Mouse (Mus musculus) MEL (cell line): ENCODE measurements at regions not wholly inside any gene's neighbourhood (a gene's known extent, or its start where the extent isn't known, plus 50 kb on each side); places are given as distances from the start of the nearest gene placed in this dataset.

Experiments
- DNase-seq: peaks from one replicate; pipeline ENCODE4 v3.0.0; 2011; ENCODE audit warnings: low read depth, low spot score
- H3K27ac ChIP-seq: 2 replicates; pipeline ENCODE4 v1.5.1; 2012; ENCODE audit warnings: low read depth, mild to moderate bottlenecking, control low read depth, low read length, moderate library complexity; ENCODE audit not compliant: control insufficient read depth
- H3K27me3 ChIP-seq, 2 experiments: fragments of 150-350 bp in 1 of 2; sonication (generic) in 1 of 2; 2 replicates each; pipeline ENCODE4 v1.6.1; 2012; ENCODE audit warnings: low read length in 2 of 2, mild to moderate bottlenecking in 2 of 2, improper control_type of control experiment in 1 of 2, moderate library complexity in 1 of 2; ENCODE audit not compliant: insufficient read depth in 2 of 2, control insufficient read depth in 1 of 2
- H3K36me3 ChIP-seq, 2 experiments: 2 replicates each; pipeline ENCODE4 v1.6.1; 2012 to 2014; ENCODE audit warnings: low read length in 2 of 2, improper control_type of control experiment in 1 of 2, inconsistent platforms in 1 of 2, mild to moderate bottlenecking in 1 of 2; ENCODE audit not compliant: insufficient read depth in 2 of 2, control insufficient read depth in 1 of 2
- H3K4me1 ChIP-seq, 2 experiments: fragments of 150-350 bp in 1 of 2; sonication (generic) in 1 of 2; 2 replicates each; pipeline ENCODE4 v1.6.1; 2012; ENCODE audit warnings: low read length in 2 of 2, improper control_type of control experiment in 1 of 2, mild to moderate bottlenecking in 1 of 2; ENCODE audit not compliant: insufficient read depth in 2 of 2, control insufficient read depth in 1 of 2
- H3K4me3 ChIP-seq, 2 experiments: fragments of 150-350 bp in 1 of 2; sonication (generic) in 1 of 2; 2 replicates each; pipeline ENCODE4 v1.5.1; 2012; ENCODE audit warnings: low read depth in 2 of 2, low read length in 2 of 2, mild to moderate bottlenecking in 2 of 2, moderate library complexity in 2 of 2, control low read depth in 1 of 2, improper control_type of control experiment in 1 of 2; ENCODE audit not compliant: control insufficient read depth in 1 of 2, insufficient read depth in 1 of 2
- H3K79me2 ChIP-seq: 2 replicates; pipeline ENCODE4 v1.6.1; 2012; ENCODE audit warnings: mild to moderate bottlenecking, low read length, moderate library complexity; ENCODE audit not compliant: control insufficient read depth, poor library complexity, insufficient read depth
- H3K9ac ChIP-seq: 2 replicates; pipeline ENCODE4 v1.6.1; 2012; ENCODE audit warnings: low read depth, mild to moderate bottlenecking, control low read depth, low read length, moderate library complexity; ENCODE audit not compliant: control insufficient read depth, poor library complexity, severe bottlenecking
- H3K9me3 ChIP-seq: fragments of 150-350 bp; sonication (generic); replicated peaks from 2 replicates; pipeline ENCODE4 v1.6.1; 2012; ENCODE audit warnings: mild to moderate bottlenecking, low read length, improper control_type of control experiment, moderate library complexity; ENCODE audit not compliant: insufficient read depth
- CHD2 ChIP-seq: IDR thresholded peaks from 2 replicates; pipeline ENCODE4 v1.6.1; 2011; ENCODE audit warnings: low read length, improper control_type of control experiment
- E2F4 ChIP-seq: IDR thresholded peaks from 2 replicates; pipeline ENCODE4 v1.6.1; 2011; ENCODE audit warnings: low read depth, low read length, improper control_type of control experiment, borderline replicate concordance
- EP300 ChIP-seq, 2 experiments: IDR thresholded peaks; 2 replicates each; pipeline ENCODE4 v1.6.1; 2011; ENCODE audit warnings: improper control_type of control experiment in 2 of 2, low read length in 2 of 2, low read depth in 1 of 2, mild to moderate bottlenecking in 1 of 2
- GABPA ChIP-seq: IDR thresholded peaks from 2 replicates; pipeline ENCODE4 v1.6.1; 2012; ENCODE audit warnings: low read depth, mild to moderate bottlenecking, inconsistent platforms, low read length, improper control_type of control experiment, moderate library complexity
- JUND ChIP-seq: IDR thresholded peaks from 2 replicates; pipeline ENCODE4 v1.6.1; 2011; ENCODE audit warnings: low read depth, mild to moderate bottlenecking, improper control_type of control experiment, low read length
- MAX ChIP-seq: IDR thresholded peaks from 2 replicates; pipeline ENCODE4 v1.6.1; 2011; ENCODE audit warnings: low read length, improper control_type of control experiment
- MXI1 ChIP-seq: IDR thresholded peaks from 2 replicates; pipeline ENCODE4 v1.6.1; 2011; ENCODE audit warnings: mild to moderate bottlenecking, low read depth, low read length, improper control_type of control experiment
- MYB ChIP-seq: IDR thresholded peaks from 2 replicates; pipeline ENCODE4 v1.6.1; 2011; ENCODE audit warnings: mild to moderate bottlenecking, low read depth, low read length, improper control_type of control experiment
- NELFE ChIP-seq: IDR thresholded peaks from 2 replicates; pipeline ENCODE4 v1.6.1; 2011; ENCODE audit warnings: low read depth, low read length, improper control_type of control experiment
- NRF1 ChIP-seq: IDR thresholded peaks from 2 replicates; pipeline ENCODE4 v1.6.1; 2014; ENCODE audit warnings: low read depth, mild to moderate bottlenecking, inconsistent platforms, low read length, improper control_type of control experiment, moderate library complexity; ENCODE audit not compliant: poor library complexity, insufficient read depth, severe bottlenecking
- POLR2A ChIP-seq, 2 experiments: IDR thresholded peaks; 2 replicates each; pipeline ENCODE4 v1.6.1; 2011 to 2012; ENCODE audit warnings: low read length in 2 of 2, mild to moderate bottlenecking in 2 of 2, control low read depth in 1 of 2, improper control_type of control experiment in 1 of 2, low read depth in 1 of 2, moderate library complexity in 1 of 2; ENCODE audit not compliant: control insufficient read depth in 1 of 2, insufficient read depth in 1 of 2, poor library complexity in 1 of 2
- POLR2AphosphoS5 ChIP-seq: IDR thresholded peaks from 2 replicates; pipeline ENCODE4 v1.6.1; 2012; ENCODE audit warnings: low read depth, borderline replicate concordance, mild to moderate bottlenecking, inconsistent platforms, low read length, moderate library complexity, mixed read lengths
- RAD21 ChIP-seq: IDR thresholded peaks from 2 replicates; pipeline ENCODE4 v1.6.1; 2011; ENCODE audit warnings: mild to moderate bottlenecking, low read depth, low read length, improper control_type of control experiment
- RCOR1 ChIP-seq: IDR thresholded peaks from 2 replicates; pipeline ENCODE4 v1.6.1; 2012; ENCODE audit warnings: low read depth, mild to moderate bottlenecking, inconsistent platforms, low read length, improper control_type of control experiment
- SIN3A ChIP-seq: IDR thresholded peaks from 2 replicates; pipeline ENCODE4 v1.6.1; 2012; ENCODE audit warnings: low read length, improper control_type of control experiment, inconsistent platforms
- UBTF ChIP-seq: IDR thresholded peaks from 2 replicates; pipeline ENCODE4 v1.6.1; 2012; ENCODE audit warnings: low read depth, mild to moderate bottlenecking, inconsistent platforms, low read length, improper control_type of control experiment, moderate library complexity, borderline replicate concordance; ENCODE audit not compliant: insufficient read depth
- USF1 ChIP-seq: IDR thresholded peaks from 2 replicates; pipeline ENCODE4 v1.6.1; 2014; ENCODE audit warnings: low read depth, mild to moderate bottlenecking, inconsistent platforms, low read length, improper control_type of control experiment, moderate library complexity
- ZC3H11A ChIP-seq: IDR thresholded peaks from 2 replicates; pipeline ENCODE4 v1.6.1; 2012; ENCODE audit warnings: low read depth, mild to moderate bottlenecking, inconsistent platforms, low read length, improper control_type of control experiment

GRCm38 (mm10) chr1:30362072-30362769 lies 511.5 kb downstream of the Phf3 start:
- no peak for DNase-seq

GRCm38 (mm10) chr1:30320657-30321262 lies 553.0 kb downstream of the Phf3 start:
- no peak for DNase-seq
- Histone ChIP-seq H3K27me3 (no peaks in the 10 kb centered on the region), H3K9ac (no peak overlapping the region), H3K79me2 (no peaks in the 10 kb centered on the region), H3K36me3 (no peaks in the 10 kb centered on the region), H3K4me1 (no peaks in the 10 kb centered on the region), H3K27ac (no peak overlapping the region), H3K9me3 (no peaks in the 10 kb centered on the region), H3K4me3 (no peak overlapping the region)
- TF ChIP-seq RCOR1, result no peak

More at GRCm38 (mm10) chr1:30362072-30362769, 511.5 kb downstream of the Phf3 start:
- TF ChIP-seq USF1 (no peak), MXI1 (no peak), NRF1 (no peak), CHD2 (no peak), GABPA (no peak), POLR2A (IDR thresholded peaks at IDR 0.05; ENCODE audit: control insufficient read depth in 1 of 2, insufficient read depth in 1 of 2, low read depth in 1 of 2, low read length in 2 of 2, poor library complexity in 1 of 2) (no peak), NELFE (no peak), JUND (no peak), SIN3A (no peak), EP300 (IDR thresholded peaks at IDR 0.05; ENCODE audit: low read depth in 1 of 2, low read length in 2 of 2) (no peak), POLR2AphosphoS5 (no peak), RAD21 (no peak), ZC3H11A (no peak), E2F4 (no peak), UBTF (no peak), MAX (no peak), MYB (no peak)
- H3K79me2 ChIP-seq, result no peaks in the 10 kb centered on the region
- H3K4me3 ChIP-seq, result no peak overlapping the region
- no peaks in the 10 kb centered on the region for H3K9me3 ChIP-seq
- H3K4me1 ChIP-seq, result no peaks in the 10 kb centered on the region
- H3K9ac ChIP-seq, result no peak overlapping the region
- no peaks in the 10 kb centered on the region for H3K36me3 ChIP-seq
- no peaks in the 10 kb centered on the region for H3K27me3 ChIP-seq
- H3K27ac ChIP-seq, result no peak overlapping the region
